Mouse (Mus musculus): ENCODE data around the gene Snd1.

The Snd1 gene

GRCm38 (mm10) chr6:28593708-28594107 lies 118.8 kb downstream of the Snd1 start:
- no peak for DNase-seq (ENCODE audit: low read depth, low spot score)

DNA sequence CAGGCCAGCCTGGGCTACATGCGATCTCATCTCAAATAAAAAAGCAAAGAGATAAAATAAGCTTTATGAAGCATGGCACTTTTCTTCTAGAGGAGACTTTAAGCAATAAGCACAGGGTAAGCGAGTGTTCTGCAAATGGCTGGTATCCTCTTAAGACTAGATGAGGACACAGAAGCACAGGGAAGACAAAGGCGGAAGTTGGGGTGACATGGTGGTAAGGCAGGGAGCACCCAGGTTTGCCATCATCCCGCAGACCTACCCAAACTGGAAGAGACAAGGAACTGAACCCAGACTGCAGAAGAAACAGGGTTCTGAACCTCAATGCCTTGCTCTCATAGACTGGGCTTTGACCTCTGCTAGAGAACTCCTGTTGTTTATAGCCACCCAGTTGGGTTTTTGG lies 119.8 kb downstream of the Snd1 start:
- no peak for DNase-seq (ENCODE audit: low read depth, low spot score)

DNA sequence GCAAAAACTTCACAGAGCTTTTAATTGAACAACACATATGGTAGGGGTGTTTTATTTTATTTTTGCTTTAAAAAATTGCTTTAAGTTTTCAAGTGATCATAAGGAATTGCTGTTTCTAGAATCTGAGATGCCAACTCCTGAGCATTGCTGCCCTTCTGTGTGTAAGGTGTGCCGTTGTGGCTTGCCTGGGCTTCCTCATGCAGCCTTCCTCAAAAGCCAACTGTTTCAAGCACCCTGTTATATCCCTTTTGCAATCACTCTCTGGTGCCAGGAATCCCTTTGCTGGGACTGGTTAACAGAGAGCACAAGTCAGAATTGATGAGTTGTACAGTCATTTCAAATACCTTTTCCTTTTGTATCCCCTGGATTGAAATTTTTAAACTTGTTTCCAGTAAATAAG lies 120.3 kb downstream of the Snd1 start:
- no peak for DNase-seq (ENCODE audit: low read depth, low spot score)

DNA sequence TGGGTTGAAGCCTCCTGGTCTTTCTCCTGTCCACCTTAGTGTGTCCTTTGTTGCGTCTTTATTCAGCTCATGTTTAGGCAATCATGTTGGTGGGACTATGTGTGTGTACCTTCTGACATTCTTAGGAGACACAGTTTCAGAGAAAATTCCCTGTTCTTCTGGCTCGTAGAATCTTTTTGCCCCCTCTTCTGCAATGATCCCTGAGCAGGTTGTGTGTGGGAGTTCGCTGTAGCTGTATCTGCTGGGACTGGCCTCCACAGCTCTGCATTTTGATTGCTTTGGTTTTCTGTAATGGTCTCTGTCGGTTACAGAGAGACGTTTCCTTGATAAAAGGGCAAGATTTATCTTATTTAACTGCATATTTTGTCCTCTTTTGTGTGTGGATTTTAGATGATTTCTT lies 122.3 kb downstream of the Snd1 start:
- no peak for DNase-seq (ENCODE audit: low read depth, low spot score)

- DNase-seq (ENCODE audit: low read depth, low spot score), result no peak
Observed at GRCm38 (mm10) chr6:28599120-28599519, 124.2 kb downstream of the Snd1 start.

- no peak for DNase-seq (ENCODE audit: low read depth, low spot score)
Observed at GRCm38 (mm10) chr6:28600404-28600803, 125.5 kb downstream of the Snd1 start.

- DNase-seq (ENCODE audit: low read depth, low spot score), result no peak
Observed at GRCm38 (mm10) chr6:28603401-28603800, 128.5 kb downstream of the Snd1 start.

GRCm38 (mm10) chr6:28603823-28604222 lies 128.9 kb downstream of the Snd1 start:
- no peak for DNase-seq (ENCODE audit: low read depth, low spot score)

DNA sequence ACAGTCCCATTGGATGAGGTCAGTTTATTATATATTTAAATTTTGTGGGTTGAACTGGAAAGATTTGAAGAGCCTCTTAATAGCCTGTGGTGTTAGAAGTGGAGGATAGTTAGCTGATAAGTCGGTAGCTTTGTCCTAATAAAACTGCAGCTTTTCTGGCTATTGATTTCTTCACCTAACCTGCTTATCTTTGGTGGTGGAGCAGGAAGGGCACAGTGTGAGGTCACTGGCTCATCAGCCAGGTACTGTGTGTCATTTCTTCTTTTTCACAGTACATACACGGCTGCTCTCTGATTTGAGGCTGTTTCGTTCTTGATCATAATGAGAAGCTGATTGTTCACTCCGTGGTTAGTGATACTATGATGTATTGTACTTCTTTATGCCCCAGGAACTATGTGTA lies 134.4 kb downstream of the Snd1 start:
- no peak for DNase-seq (ENCODE audit: low read depth, low spot score)

- no peak for DNase-seq (ENCODE audit: low read depth, low spot score)
Observed at GRCm38 (mm10) chr6:28610127-28610526, 135.2 kb downstream of the Snd1 start.

GRCm38 (mm10) chr6:28613441-28613840 lies 138.5 kb downstream of the Snd1 start:
- DNase-seq (ENCODE audit: low read depth, low spot score), result no peak

GRCm38 (mm10) chr6:28614856-28615255 lies 139.9 kb downstream of the Snd1 start:
- DNase-seq (ENCODE audit: low read depth, low spot score), result no peak

DNA sequence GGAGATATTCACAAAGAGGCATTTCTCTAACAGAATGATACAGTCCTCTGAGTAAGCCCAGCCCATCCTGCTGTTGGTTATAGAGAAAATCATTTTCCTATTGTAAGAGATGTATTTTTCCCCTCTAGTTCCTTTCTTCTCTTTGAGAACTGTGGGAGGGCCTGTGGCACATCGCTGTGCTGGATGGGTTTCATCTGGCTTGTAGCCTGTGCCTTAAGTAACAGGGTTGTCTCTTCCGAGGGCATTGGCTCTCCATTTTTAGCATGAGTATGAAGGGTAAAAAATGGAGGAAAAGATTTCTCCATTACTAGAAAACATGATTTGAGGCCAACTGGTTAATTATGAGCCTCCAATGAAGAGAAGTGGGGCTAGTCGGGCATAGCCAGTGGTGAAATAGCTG lies 140.5 kb downstream of the Snd1 start:
- no peak for DNase-seq (ENCODE audit: low read depth, low spot score)

DNA sequence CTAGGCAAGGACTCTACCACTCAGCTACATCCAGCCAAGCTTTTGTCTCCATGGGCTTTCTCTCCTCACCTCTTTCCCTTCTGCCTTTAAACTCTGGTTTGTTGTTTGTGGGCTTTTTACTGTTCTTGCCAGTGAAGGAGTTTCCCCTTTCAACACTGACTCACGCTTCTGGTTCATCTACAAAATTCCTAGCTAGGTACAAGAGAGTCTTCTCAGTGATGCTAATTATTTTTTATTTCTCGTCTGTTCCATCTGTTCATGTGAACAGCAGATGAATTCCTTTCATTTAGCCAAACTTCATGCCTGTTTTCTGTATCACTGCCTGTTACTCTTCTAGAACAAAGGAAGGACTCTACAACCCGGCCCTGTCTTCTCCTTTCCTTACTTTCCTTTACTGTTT lies 141.0 kb downstream of the Snd1 start:
- DNase-seq (ENCODE audit: low read depth, low spot score), result no peak

DNA sequence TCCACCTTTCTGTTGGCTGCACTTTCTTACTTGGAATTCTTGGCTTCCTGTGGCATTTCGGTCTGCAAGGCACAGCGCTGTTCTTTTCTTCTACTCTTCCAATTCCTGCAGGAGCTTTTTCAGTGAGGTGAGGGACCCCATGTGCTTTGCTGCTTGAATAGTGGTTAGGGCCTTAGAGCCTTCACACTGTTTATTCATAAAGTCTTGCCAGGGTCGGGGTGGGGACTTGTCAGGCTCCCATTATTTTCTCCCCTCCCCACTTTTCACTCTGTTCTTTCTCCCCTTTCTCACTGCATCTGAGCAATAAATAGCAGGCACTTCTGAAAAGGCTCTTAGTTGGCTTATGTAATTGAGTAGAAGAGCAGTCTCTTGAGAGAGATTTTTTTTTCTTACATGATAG lies 143.4 kb downstream of the Snd1 start:
- DNase-seq (ENCODE audit: low read depth, low spot score), result no peak

- peak; percentile 33 for DNase-seq (ENCODE audit: low read depth, low spot score)
Observed at GRCm38 (mm10) chr6:28618751-28619153, 143.8 kb downstream of the Snd1 start.

DNA sequence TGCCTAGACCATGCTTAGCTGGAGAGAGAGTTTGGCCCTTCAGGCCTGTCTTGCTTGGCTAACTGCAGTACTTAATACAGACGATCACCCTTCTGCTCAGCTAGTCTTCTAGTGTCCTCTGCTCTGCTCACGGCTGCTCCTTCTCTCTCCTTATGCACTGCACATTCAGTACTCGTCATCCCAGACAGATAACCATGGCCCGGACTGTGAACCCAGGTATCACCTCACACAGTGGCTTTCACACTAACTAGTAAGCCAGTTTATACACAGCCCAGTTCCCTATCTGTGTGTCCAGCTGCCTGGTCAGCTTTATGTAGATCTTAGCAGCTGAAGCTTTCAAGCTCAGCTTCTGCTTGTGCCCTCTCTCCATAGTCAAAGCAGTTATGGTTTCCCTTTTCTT lies 146.5 kb downstream of the Snd1 start:
- no peak for DNase-seq (ENCODE audit: low read depth, low spot score)

- no peak for DNase-seq (ENCODE audit: low read depth, low spot score)
Observed at GRCm38 (mm10) chr6:28621961-28622360, 147.0 kb downstream of the Snd1 start.

DNA sequence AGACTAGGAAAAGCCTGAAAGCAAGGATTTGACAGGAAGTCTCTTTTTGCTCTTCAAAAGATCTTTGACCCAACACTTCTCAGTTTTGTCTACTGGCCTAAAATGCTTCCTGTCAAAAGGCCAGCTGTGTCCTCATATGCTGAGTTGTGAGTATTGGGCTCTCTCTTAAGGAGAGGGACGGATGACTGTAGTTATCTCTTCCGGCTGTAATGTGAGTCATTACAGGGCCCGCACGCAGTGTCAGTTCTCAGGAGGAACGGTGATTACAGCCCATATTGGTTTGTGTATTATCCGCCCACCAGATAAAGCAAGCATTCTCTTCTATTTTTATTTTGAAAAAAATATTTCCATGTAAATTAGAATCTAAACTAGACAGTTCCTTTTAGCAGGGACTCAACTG lies 147.6 kb downstream of the Snd1 start:
- DNase-seq (ENCODE audit: low read depth, low spot score), result no peak

GRCm38 (mm10) chr6:28622963-28623362 lies 148.0 kb downstream of the Snd1 start:
- no peak for DNase-seq (ENCODE audit: low read depth, low spot score)

- DNase-seq (ENCODE audit: low read depth, low spot score), result no peak
Observed at GRCm38 (mm10) chr6:28628408-28628807, 153.5 kb downstream of the Snd1 start.

GRCm38 (mm10) chr6:28629866-28630265 lies 154.9 kb downstream of the Snd1 start:
- DNase-seq (ENCODE audit: low read depth, low spot score), result no peak

DNA sequence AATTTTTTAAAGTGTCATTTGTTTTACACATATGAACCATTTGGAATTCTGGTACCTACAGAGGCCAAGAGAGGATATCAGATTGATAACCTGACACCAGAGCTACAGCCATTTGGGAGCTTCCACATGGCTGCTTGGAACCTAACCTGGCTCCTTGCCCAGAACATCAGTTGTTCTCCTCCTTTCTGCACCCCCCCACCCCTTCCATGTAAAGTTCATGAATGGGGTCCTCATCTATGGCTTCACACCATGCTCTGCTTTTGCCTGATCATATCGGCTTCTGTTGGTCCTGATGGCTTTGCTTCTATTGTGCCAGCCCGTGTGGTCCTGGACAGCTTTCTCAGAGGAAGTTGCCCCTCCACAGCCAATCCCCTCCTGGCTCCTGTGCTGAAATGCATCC lies 156.0 kb downstream of the Snd1 start:
- DNase-seq (ENCODE audit: low read depth, low spot score), result no peak

DNA sequence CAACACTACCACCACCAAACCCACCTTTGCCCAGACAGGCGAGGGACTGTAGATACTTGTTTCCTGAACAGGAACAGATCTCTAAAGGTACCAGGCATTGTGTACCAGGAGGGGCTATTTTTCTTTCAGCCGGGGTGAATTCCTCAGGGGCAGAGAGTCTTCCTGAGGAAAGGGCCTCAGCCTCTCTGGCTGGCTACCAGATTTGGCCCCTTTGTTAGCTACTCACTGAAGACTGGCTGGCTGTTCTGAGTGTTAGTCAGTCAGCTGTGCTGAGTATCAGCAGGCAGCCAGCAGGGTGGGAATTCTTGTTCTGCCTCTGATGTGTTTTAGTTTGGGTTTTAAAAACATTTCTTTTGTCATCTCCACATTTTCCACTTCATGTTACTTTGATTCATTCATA lies 158.2 kb downstream of the Snd1 start:
- no peak for DNase-seq (ENCODE audit: low read depth, low spot score)

GRCm38 (mm10) chr6:28633656-28634055 lies 158.7 kb downstream of the Snd1 start:
- DNase-seq (ENCODE audit: low read depth, low spot score), result no peak

Data from ZHBTc4 (cell line).